Mouse (Mus musculus): ENCODE measurements around the gene Man2a2.

DNA sequence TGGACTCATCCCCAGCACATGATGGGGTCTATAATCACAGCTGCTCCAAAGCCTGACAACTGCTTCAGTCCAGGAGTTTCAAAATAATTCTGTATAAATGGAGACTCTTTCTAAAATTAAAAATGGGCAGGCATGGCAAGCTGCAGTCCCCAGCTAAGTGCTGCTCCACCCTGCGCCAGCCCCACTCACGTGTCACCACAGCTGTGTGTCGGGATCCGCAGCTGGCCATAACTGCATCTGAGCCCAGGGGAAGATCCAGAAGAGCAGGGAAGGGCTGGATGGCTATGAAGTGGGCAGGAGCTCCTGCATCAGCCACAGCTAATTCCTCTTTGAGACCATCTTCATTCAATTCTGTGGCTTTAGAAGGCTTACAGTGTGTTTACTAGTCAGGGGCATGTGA lies 52.5 kb downstream of the Man2a2 start:
- no peak for TF ChIP-seq POLR2A (IDR thresholded peaks at IDR 0.05; ENCODE audit: low read depth, low read length)
- TF ChIP-seq CTCF (IDR thresholded peaks at IDR 0.05; ENCODE audit: borderline replicate concordance, insufficient read depth, low read length): no peak

All from embryonic fibroblast, embryonic 13.5 days (primary cell).